Mouse (Mus musculus) kidney, embryonic 14.5 days (tissue): ENCODE measurements around the gene Nup133. TPM values are rescaled to one million over a fixed set of nuclear protein-coding genes. Genes with fewer than 3 reads are reported as not detected.
A peak's percentile ranks its signal among the peaks of the same experiment; 100 is the strongest.

Experiments used
- ATAC-seq: fragments of 200-750 bp; cut with Nextera tagmentation; 2 replicates; pipeline ENCODE4 v1.8.0; 2017; ENCODE audit warnings: moderate number of reproducible peaks, mild to moderate bottlenecking, moderate TSS enrichment, moderate library complexity; ENCODE audit not compliant: low FRiP score, low TSS enrichment
- H3K27ac ChIP-seq: fragments of 300-500 bp; sonication (generic); 2 replicates; pipeline ENCODE4 v1.5.1; 2014; ENCODE audit warnings: low read depth, mild to moderate bottlenecking, low read length, moderate library complexity, mixed read lengths
- H3K27me3 ChIP-seq: fragments of 300-500 bp; sonication (generic); 2 replicates; pipeline ENCODE4 v1.6.1; 2014; ENCODE audit warnings: mild to moderate bottlenecking, low read length; ENCODE audit not compliant: control insufficient read depth, insufficient read depth
- H3K36me3 ChIP-seq: fragments of 300-500 bp; sonication (generic); 2 replicates; pipeline ENCODE4 v1.6.1; 2014; ENCODE audit warnings: low read length, mixed read lengths; ENCODE audit not compliant: control insufficient read depth, insufficient read depth
- H3K4me1 ChIP-seq: fragments of 300-500 bp; sonication (generic); 2 replicates; pipeline ENCODE4 v1.6.1; 2014; ENCODE audit warnings: low read length, mixed read lengths; ENCODE audit not compliant: control insufficient read depth, insufficient read depth
- H3K4me2 ChIP-seq: fragments of 300-500 bp; sonication (generic); replicated peaks from 2 replicates; pipeline ENCODE4 v1.6.1; 2014; ENCODE audit warnings: low read depth, mild to moderate bottlenecking, low read length
- H3K4me3 ChIP-seq: fragments of 300-500 bp; sonication (generic); 2 replicates; pipeline ENCODE4 v1.5.1; 2014; ENCODE audit warnings: mild to moderate bottlenecking, low read length
- H3K9ac ChIP-seq: fragments of 300-500 bp; sonication (generic); 2 replicates; pipeline ENCODE4 v1.6.1; 2014; ENCODE audit warnings: low read depth, mild to moderate bottlenecking, low read length, moderate library complexity
- H3K9me3 ChIP-seq: fragments of 300-500 bp; sonication (generic); 2 replicates; pipeline ENCODE4 v1.6.1; 2016; ENCODE audit warnings: low read length; ENCODE audit not compliant: control insufficient read depth
- WGBS: fragments of 180-500 bp; shearing (Covaris S2); extraction: QIAGEN DNeasy Blood & Tissue Kit; methylation state at CpG from one replicate; pipeline ENCODE4 v1.1.7; 2014; 5-methylcytosine and 5-hydroxymethylcytosine counted together
- polyA plus RNA-seq: library from polyadenylated mRNA; unstranded; fragments of >200 nt; fragmentation: Nextera tagmentation; extraction: Ambion mirVana; gene quantifications from 2 replicates; pipeline ENCODE4 v1.2.1, GENCODE M21; 2014

The Nup133 gene
- polyA plus RNA-seq, 1 experiment from 2014 or later: 55.0 TPM

GRCm38 (mm10) chr8:123896366-123896761, 52.7 kb downstream of the Nup133 start:
- H3K27ac ChIP-seq: no peak overlapping the region
- H3K4me3 ChIP-seq: no peak overlapping the region
- H3K9ac ChIP-seq: no peak overlapping the region
- H3K4me2 ChIP-seq: no peak overlapping the region
- peaks cover 46% of the 10 kb centered on the region for H3K27me3 ChIP-seq
- 56% methylated on average over 14 of the region's 14 CpGs for WGBS
- no peaks in the 10 kb centered on the region for H3K9me3 ChIP-seq
- no peak for ATAC-seq
- no peaks in the 10 kb centered on the region for H3K4me1 ChIP-seq
- H3K36me3 ChIP-seq: peaks cover 17% of the 10 kb centered on the region

- Histone ChIP-seq H3K27me3 (peaks cover 52% of the 10 kb centered on the region), H3K9me3 (no peaks in the 10 kb centered on the region), H3K9ac (no peak overlapping the region), H3K4me1 (no peaks in the 10 kb centered on the region), H3K4me3 (no peak overlapping the region), H3K36me3 (peaks cover 14% of the 10 kb centered on the region; the same call in 1 of the 2 replicates), H3K4me2 (no peak overlapping the region), H3K27ac (no peak overlapping the region)
- no peak for ATAC-seq
- WGBS: 71% methylated on average over 9 of the region's 9 CpGs
Measured at GRCm38 (mm10) chr8:123895680-123896365, 53.2 kb downstream of the Nup133 start.

DNA sequence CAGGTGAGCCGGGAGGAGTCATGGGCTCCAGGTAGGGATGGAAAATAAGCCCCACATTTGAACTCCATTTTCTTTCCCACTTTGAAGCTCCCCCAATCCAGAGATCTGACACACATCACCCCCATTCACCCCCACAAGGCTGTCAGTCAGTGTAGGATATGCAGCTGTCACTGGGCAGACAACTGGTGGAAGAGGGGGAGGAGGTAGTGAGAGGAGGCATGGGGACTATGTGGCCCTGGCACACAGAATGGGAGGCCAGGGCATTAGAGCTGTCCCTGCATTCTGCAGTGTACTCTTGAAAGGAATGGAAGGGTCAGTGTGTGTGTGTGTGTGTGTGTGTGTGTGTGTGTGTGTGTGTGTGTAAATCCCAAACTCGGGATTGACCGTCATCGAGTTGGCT, 53.8 kb downstream of the Nup133 start:
- WGBS: 88% methylated on average over 4 of the region's 4 CpGs
- no peaks in the 10 kb centered on the region for H3K9me3 ChIP-seq
- ATAC-seq: no peak
- H3K27ac ChIP-seq: no peak overlapping the region
- no peaks in the 10 kb centered on the region for H3K4me1 ChIP-seq
- peaks cover 58% of the 10 kb centered on the region for H3K27me3 ChIP-seq
- H3K9ac ChIP-seq: no peak overlapping the region
- H3K36me3 ChIP-seq: peaks cover 8% of the 10 kb centered on the region; the same call in 1 of the 2 replicates
- no peak overlapping the region for H3K4me3 ChIP-seq
- H3K4me2 ChIP-seq: no peak overlapping the region

DNA sequence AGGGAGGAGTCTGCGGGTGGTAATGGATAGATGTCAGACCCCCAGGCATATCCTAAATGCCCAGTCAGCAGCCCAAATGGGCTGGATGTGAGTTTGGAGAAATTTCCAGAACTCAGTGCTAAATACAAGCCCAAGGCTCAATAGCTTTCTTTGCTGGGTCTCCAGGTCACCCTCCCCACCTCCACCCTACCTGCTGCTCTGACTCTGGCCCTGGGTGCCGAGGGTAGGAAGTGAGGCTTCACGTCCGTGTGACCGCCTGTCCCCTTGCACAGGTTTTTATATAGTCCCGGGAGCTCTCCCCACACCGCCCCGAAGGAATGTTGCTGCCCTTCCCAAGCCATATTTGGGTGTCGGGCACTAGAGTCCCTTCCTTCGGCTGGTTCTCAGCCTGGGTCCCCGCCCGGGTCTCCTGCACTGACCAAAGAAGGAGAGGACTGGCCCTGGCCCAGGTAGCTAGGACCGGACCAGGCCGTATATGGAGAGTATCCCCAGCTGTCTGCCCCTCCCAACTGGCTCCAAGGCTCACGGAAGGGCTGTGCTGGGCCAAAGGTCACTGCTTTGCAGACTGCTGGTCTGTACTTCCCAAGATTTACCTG, 54.5 kb downstream of the Nup133 start, which contains the start of gene Acta1:
Gene Acta1, minus strand, starts transcription at position 250 of the 596 bp plus-strand sequence.
- peaks cover 7% of the 10 kb centered on the region; the same call in 1 of the 2 replicates for H3K36me3 ChIP-seq
- H3K27me3 ChIP-seq: peaks cover 58% of the 10 kb centered on the region
- no peak for ATAC-seq
- H3K9ac ChIP-seq: no peak within 1 kb of the TSS
- no peaks in the 10 kb centered on the region for H3K4me1 ChIP-seq
- 26% methylated on average over 15 of the region's 15 CpGs for WGBS
- H3K4me3 ChIP-seq: no peak within 1 kb of the TSS
- no peaks in the 10 kb centered on the region for H3K9me3 ChIP-seq
- no peak within 1 kb of the TSS for H3K4me2 ChIP-seq
- no peak within 1 kb of the TSS for H3K27ac ChIP-seq

- no peak for ATAC-seq
- WGBS: 77% methylated on average over 11 of the region's 11 CpGs
Measured at GRCm38 (mm10) chr8:123893413-123893812, 55.7 kb downstream of the Nup133 start.

GRCm38 (mm10) chr8:123892586-123893155, 56.4 kb downstream of the Nup133 start:
- 15% methylated on average over 30 of the region's 30 CpGs for WGBS
- no peak overlapping the region for H3K4me2 ChIP-seq

More at GRCm38 (mm10) chr8:123893413-123893812, 55.7 kb downstream of the Nup133 start:
- Histone ChIP-seq H3K4me2 (no peak overlapping the region), H3K36me3 (no peaks in the 10 kb centered on the region), H3K27me3 (peaks cover 58% of the 10 kb centered on the region), H3K9me3 (no peaks in the 10 kb centered on the region), H3K4me1 (no peaks in the 10 kb centered on the region), H3K27ac (no peak overlapping the region), H3K4me3 (no peak overlapping the region), H3K9ac (no peak overlapping the region)

DNA sequence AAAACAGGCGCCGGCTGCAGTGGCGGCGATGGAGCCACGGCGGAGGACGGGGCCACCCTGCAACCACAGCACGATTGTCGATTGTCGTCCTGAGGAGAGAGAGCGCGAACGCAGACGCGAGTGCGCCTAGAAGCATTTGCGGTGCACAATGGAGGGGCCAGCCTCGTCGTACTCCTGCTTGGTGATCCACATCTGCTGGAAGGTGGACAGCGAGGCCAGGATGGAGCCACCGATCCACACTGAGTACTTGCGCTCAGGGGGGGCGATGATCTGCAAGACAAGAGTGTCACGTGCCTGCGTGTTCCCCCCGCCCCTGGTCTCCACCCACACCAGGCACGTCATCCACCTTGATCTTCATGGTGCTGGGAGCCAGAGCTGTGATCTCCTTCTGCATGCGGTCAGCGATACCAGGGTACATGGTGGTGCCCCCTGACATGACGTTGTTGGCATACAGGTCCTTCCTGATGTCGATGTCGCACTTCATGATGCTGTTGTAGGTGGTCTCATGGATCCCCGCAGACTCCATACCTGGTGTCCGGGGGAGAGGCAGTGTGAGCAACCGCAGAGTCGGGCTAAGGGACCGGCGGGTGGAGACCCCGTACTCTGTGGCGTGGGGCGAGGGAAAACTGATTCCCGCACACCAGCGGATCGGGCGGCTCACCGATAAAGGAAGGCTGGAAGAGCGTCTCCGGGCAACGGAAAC, 57.0 kb downstream of the Nup133 start:
- WGBS: 2% methylated on average over 49 of the region's 49 CpGs
- ATAC-seq: no peak
- peak overlapping the region; percentile 20 for H3K4me3 ChIP-seq
- H3K4me1 ChIP-seq: no peaks in the 10 kb centered on the region
- no peaks in the 10 kb centered on the region for H3K9me3 ChIP-seq
- no peak overlapping the region for H3K27ac ChIP-seq
- no peak overlapping the region for H3K9ac ChIP-seq
- H3K27me3 ChIP-seq: peaks cover 58% of the 10 kb centered on the region
- peak overlapping the region; percentile 23 for H3K4me2 ChIP-seq
- H3K36me3 ChIP-seq: no peaks in the 10 kb centered on the region

More at GRCm38 (mm10) chr8:123892586-123893155, 56.4 kb downstream of the Nup133 start:
- ATAC-seq: no peak; the same call in 1 of the 2 replicates
- peaks cover 58% of the 10 kb centered on the region for H3K27me3 ChIP-seq
- no peak overlapping the region for H3K27ac ChIP-seq
- H3K9me3 ChIP-seq: no peaks in the 10 kb centered on the region
- no peak overlapping the region for H3K4me3 ChIP-seq
- H3K4me1 ChIP-seq: no peaks in the 10 kb centered on the region
- H3K36me3 ChIP-seq: no peaks in the 10 kb centered on the region
- no peak overlapping the region for H3K9ac ChIP-seq

DNA sequence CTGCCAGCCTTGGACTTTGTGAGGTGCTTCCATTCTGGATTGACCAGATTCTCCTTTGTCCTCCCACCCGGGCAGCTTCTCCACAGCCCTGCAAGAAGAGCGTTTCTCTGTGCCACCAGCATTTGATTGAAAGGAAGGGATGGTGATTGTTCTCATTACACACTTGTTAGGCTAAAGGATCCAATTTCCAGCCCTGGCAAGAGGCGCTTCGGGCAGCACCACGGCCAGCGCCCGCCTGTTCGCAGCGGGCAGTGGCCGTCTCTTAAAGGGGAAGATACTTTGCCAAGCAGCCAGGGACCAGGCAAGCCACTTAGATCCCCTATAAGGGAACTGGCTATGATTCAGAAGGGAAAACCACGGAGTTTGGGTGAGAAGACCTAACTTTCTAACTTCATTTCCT, 57.8 kb downstream of the Nup133 start:
- H3K36me3 ChIP-seq: no peaks in the 10 kb centered on the region
- no peaks in the 10 kb centered on the region for H3K9me3 ChIP-seq
- no peak overlapping the region for H3K9ac ChIP-seq
- WGBS: 2% methylated on average over 11 of the region's 11 CpGs
- H3K4me2 ChIP-seq: no peak overlapping the region; the same call in 1 of the 2 replicates
- H3K27ac ChIP-seq: no peak overlapping the region
- H3K27me3 ChIP-seq: peaks cover 56% of the 10 kb centered on the region
- no peaks in the 10 kb centered on the region for H3K4me1 ChIP-seq
- peak overlapping the region; percentile 20; the same call in 1 of the 2 replicates for H3K4me3 ChIP-seq
- ATAC-seq: no peak
